Mouse (Mus musculus) liver, adult 2 months (tissue): ENCODE results near the gene Psg16. TPM values are rescaled to one million over a fixed set of nuclear protein-coding genes. Genes with fewer than 3 reads are reported as not detected.

Experiments
- DNase-seq: peaks from one replicate; pipeline ENCODE4 v3.0.0-alpha.2; 2011; ENCODE audit warnings: low read depth, low spot score; ENCODE audit errors: extremely low read depth
- H3K27ac ChIP-seq: fragments of 200-500 bp; replicated peaks from 2 replicates; pipeline ENCODE4 v1.5.1; 2012; ENCODE audit warnings: low read depth, mild to moderate bottlenecking, control low read depth, inconsistent platforms, low read length; ENCODE audit not compliant: insufficient read depth
- H3K27me3 ChIP-seq: fragments of 200-500 bp; 2 replicates; pipeline ENCODE4 v1.6.1; 2012; ENCODE audit warnings: mild to moderate bottlenecking, moderate library complexity, low read length, inconsistent platforms; ENCODE audit not compliant: control insufficient read depth, insufficient read depth
- H3K36me3 ChIP-seq: fragments of 200-500 bp; 2 replicates; pipeline ENCODE4 v1.6.1; 2012; ENCODE audit warnings: low read length, inconsistent platforms; ENCODE audit not compliant: control insufficient read depth, insufficient read depth
- H3K4me1 ChIP-seq: fragments of 200-500 bp; 2 replicates; pipeline ENCODE4 v1.6.1; 2011; ENCODE audit warnings: low read length; ENCODE audit not compliant: control insufficient read depth, insufficient read depth
- H3K4me3 ChIP-seq: fragments of 200-500 bp; 2 replicates; pipeline ENCODE4 v1.5.1; 2011; ENCODE audit warnings: low read depth, mild to moderate bottlenecking, control low read depth, low read length, moderate library complexity; ENCODE audit not compliant: insufficient read depth
- H3K79me2 ChIP-seq: fragments of 200-500 bp; 2 replicates; pipeline ENCODE4 v1.6.1; 2012; ENCODE audit warnings: inconsistent platforms, mild to moderate bottlenecking, low read length, moderate library complexity; ENCODE audit not compliant: control insufficient read depth, insufficient read depth
- H3K9ac ChIP-seq: fragments of 200-500 bp; 2 replicates; pipeline ENCODE4 v1.6.1; 2012; ENCODE audit warnings: low read depth, mild to moderate bottlenecking, control low read depth, inconsistent platforms, low read length
- CTCF ChIP-seq: fragments of 200-500 bp; IDR thresholded peaks from 2 replicates; pipeline ENCODE4 v1.5.1; 2011; ENCODE audit warnings: low read depth, low read length, control low read depth
- POLR2A ChIP-seq: fragments of 200-500 bp; IDR thresholded peaks from 2 replicates; pipeline ENCODE4 v1.6.1; 2011; ENCODE audit warnings: low read length, control low read depth; ENCODE audit not compliant: insufficient read depth; ENCODE audit errors: extremely low read depth
- WGBS: fragments of 180-500 bp; shearing (Covaris S2); methylation state at CpG from one replicate; pipeline ENCODE4 v1.1.7; 2018; 5-methylcytosine and 5-hydroxymethylcytosine counted together
- polyA plus RNA-seq: library from polyadenylated mRNA; depleted of rRNA; stranded (reverse); fragments of >200 nt; gene quantifications from 2 replicates; pipeline ENCODE4 v1.2.3, GENCODE M21; 2012
- total RNA-seq: library from RNA; depleted of rRNA; stranded (reverse); fragments of >200 nt; gene quantifications from 2 replicates; pipeline ENCODE4 v1.2.3, GENCODE M21; 2014

The Psg16 gene
- total and polyA plus RNA-seq, 2 experiments: not detected

- no peaks in the 10 kb centered on the region for H3K36me3 ChIP-seq
- H3K79me2 ChIP-seq: no peaks in the 10 kb centered on the region
- H3K4me3 ChIP-seq: no peak overlapping the region
- WGBS: 63% methylated on average over 5 of the region's 5 CpGs
- H3K27me3 ChIP-seq: no peaks in the 10 kb centered on the region
- TF ChIP-seq CTCF (no peak), POLR2A (no peak)
- H3K4me1 ChIP-seq: no peaks in the 10 kb centered on the region
- DNase-seq: no peak
- H3K27ac ChIP-seq: no peak overlapping the region
- no peak overlapping the region for H3K9ac ChIP-seq
Measured at GRCm38 (mm10) chr7:17073513-17073903, 332 bp upstream of the Psg16 start.

GRCm38 (mm10) chr7:17076542-17076941, 2.7 kb downstream of the Psg16 start:
- TF ChIP-seq CTCF (no peak), POLR2A (no peak)

GRCm38 (mm10) chr7:17078076-17078654, 4.3 kb downstream of the Psg16 start:
- no peaks in the 10 kb centered on the region; the same call in 1 of the 2 replicates for H3K27me3 ChIP-seq
- no peaks in the 10 kb centered on the region for H3K79me2 ChIP-seq
- no peak overlapping the region for H3K27ac ChIP-seq
- no peak overlapping the region for H3K9ac ChIP-seq
- no peak for TF ChIP-seq POLR2A
- no peak for TF ChIP-seq CTCF
- no peak for DNase-seq
- H3K4me1 ChIP-seq: no peaks in the 10 kb centered on the region
- no peaks in the 10 kb centered on the region for H3K36me3 ChIP-seq
- H3K4me3 ChIP-seq: no peak overlapping the region
- 75% methylated on average over 7 of the region's 7 CpGs for WGBS

More at GRCm38 (mm10) chr7:17076542-17076941, 2.7 kb downstream of the Psg16 start:
- DNase-seq: no peak
- no peak overlapping the region for H3K4me3 ChIP-seq
- H3K9ac ChIP-seq: no peak overlapping the region
- no peaks in the 10 kb centered on the region for H3K79me2 ChIP-seq
- H3K27me3 ChIP-seq: no peaks in the 10 kb centered on the region; the same call in 1 of the 2 replicates
- H3K4me1 ChIP-seq: no peaks in the 10 kb centered on the region
- WGBS: 95% methylated on average over 1 of the region's 1 CpGs
- H3K36me3 ChIP-seq: no peaks in the 10 kb centered on the region
- no peak overlapping the region for H3K27ac ChIP-seq

GRCm38 (mm10) chr7:17082766-17083165, 8.9 kb downstream of the Psg16 start:
- no peak for DNase-seq
- WGBS: 88% methylated on average over 4 of the region's 4 CpGs
- Histone ChIP-seq H3K27me3 (no peaks in the 10 kb centered on the region; the same call in 1 of the 2 replicates), H3K4me1 (no peaks in the 10 kb centered on the region), H3K79me2 (no peaks in the 10 kb centered on the region), H3K36me3 (no peaks in the 10 kb centered on the region), H3K9ac (no peak overlapping the region), H3K27ac (no peak overlapping the region), H3K4me3 (no peak overlapping the region)
- no peak for TF ChIP-seq POLR2A

GRCm38 (mm10) chr7:17087731-17088130, 13.9 kb downstream of the Psg16 start:
- no peak overlapping the region for H3K27ac ChIP-seq
- no peak overlapping the region for H3K9ac ChIP-seq
- DNase-seq: no peak
- H3K27me3 ChIP-seq: no peaks in the 10 kb centered on the region
- WGBS: 67% methylated on average over 3 of the region's 3 CpGs
- H3K36me3 ChIP-seq: no peaks in the 10 kb centered on the region
- no peaks in the 10 kb centered on the region for H3K79me2 ChIP-seq
- no peak overlapping the region for H3K4me3 ChIP-seq
- TF ChIP-seq POLR2A: no peak
- no peak for TF ChIP-seq CTCF
- no peaks in the 10 kb centered on the region for H3K4me1 ChIP-seq

GRCm38 (mm10) chr7:17090058-17090585, 16.3 kb downstream of the Psg16 start:
- H3K27ac ChIP-seq: no peak overlapping the region
- H3K36me3 ChIP-seq: no peaks in the 10 kb centered on the region
- WGBS: 39% methylated on average over 3 of the region's 3 CpGs
- no peak overlapping the region for H3K4me3 ChIP-seq
- TF ChIP-seq POLR2A (no peak), CTCF (no peak)
- H3K79me2 ChIP-seq: no peaks in the 10 kb centered on the region
- no peaks in the 10 kb centered on the region for H3K4me1 ChIP-seq
- peak; percentile 9 for DNase-seq
- H3K9ac ChIP-seq: no peak overlapping the region
- H3K27me3 ChIP-seq: no peaks in the 10 kb centered on the region
